Mouse (Mus musculus) ES-E14 (cell line): Measurements from ENCODE around the gene 0610030E20Rik. TPM values are rescaled to one million over a fixed set of nuclear protein-coding genes. Genes with fewer than 3 reads are reported as not detected.

ENCODE experiments used
- DNase-seq: peaks from one replicate; pipeline ENCODE4 v3.0.0-alpha.2; 2013; ENCODE audit warnings: low read depth, low spot score
- H3K27ac ChIP-seq: 2 replicates; pipeline ENCODE4 v1.5.1; 2012; ENCODE audit warnings: low read depth, mild to moderate bottlenecking, low read length, moderate library complexity, mixed read lengths; ENCODE audit not compliant: poor library complexity, insufficient read depth, severe bottlenecking
- H3K36me3 ChIP-seq: 2 replicates; pipeline ENCODE4 v1.6.1; 2012; ENCODE audit warnings: mild to moderate bottlenecking, low read length, moderate library complexity, mixed read lengths; ENCODE audit not compliant: control insufficient read depth, poor library complexity, insufficient read depth, severe bottlenecking
- H3K4me1 ChIP-seq, 2 experiments: fragments of 150-350 bp in 1 of 2; sonication (generic) in 1 of 2; 2 replicates each; pipeline ENCODE4 v1.6.1; 2012; ENCODE audit warnings: low read length in 2 of 2, mild to moderate bottlenecking in 1 of 2, mixed read lengths in 1 of 2; ENCODE audit not compliant: control insufficient read depth in 2 of 2, insufficient read depth in 2 of 2, poor library complexity in 1 of 2
- H3K4me3 ChIP-seq, 2 experiments: fragments of 150-350 bp in 1 of 2; sonication (generic) in 1 of 2; 2 replicates each; pipeline ENCODE4 v1.5.1; 2012; ENCODE audit warnings: low read length in 2 of 2, low read depth in 1 of 2, mild to moderate bottlenecking in 1 of 2, mixed read lengths in 1 of 2; ENCODE audit not compliant: insufficient read depth in 1 of 2, poor library complexity in 1 of 2, severe bottlenecking in 1 of 2
- H3K9ac ChIP-seq: 2 replicates; pipeline ENCODE4 v1.6.1; 2012; ENCODE audit warnings: low read depth, mild to moderate bottlenecking, low read length, mixed read lengths; ENCODE audit not compliant: poor library complexity, insufficient read depth, severe bottlenecking
- H3K9me3 ChIP-seq: fragments of 150-350 bp; sonication (generic); 2 replicates; pipeline ENCODE4 v1.6.1; 2012; ENCODE audit warnings: low read depth, mild to moderate bottlenecking, low read length; ENCODE audit not compliant: control insufficient read depth, insufficient read depth
- CHD2 ChIP-seq: IDR thresholded peaks from 2 replicates; pipeline ENCODE4 v1.6.1; 2014; ENCODE audit warnings: mild to moderate bottlenecking, low read depth, low read length, inconsistent platforms
- HCFC1 ChIP-seq: IDR thresholded peaks from 2 replicates; pipeline ENCODE4 v1.6.1; 2012; ENCODE audit warnings: low read length, inconsistent platforms, borderline replicate concordance; ENCODE audit not compliant: insufficient read depth
- MAFK ChIP-seq: IDR thresholded peaks from 2 replicates; pipeline ENCODE4 v1.6.1; 2014; ENCODE audit warnings: mild to moderate bottlenecking, low read depth, low read length, inconsistent platforms; ENCODE audit not compliant: insufficient read depth
- ZC3H11A ChIP-seq: IDR thresholded peaks from 2 replicates; pipeline ENCODE4 v1.6.1; 2012; ENCODE audit warnings: low read depth, mild to moderate bottlenecking, inconsistent platforms, low read length, borderline replicate concordance
- ZNF384 ChIP-seq: IDR thresholded peaks from 2 replicates; pipeline ENCODE4 v1.6.1; 2012; ENCODE audit warnings: low read depth, low read length, inconsistent platforms
- in situ Hi-C, 2 experiments: fragments of 600-800 bp; cut with MboI; formaldehyde crosslinking; loops; one replicate each; pipeline ENCODE4 v1.15.1; 2025; ENCODE audit warnings: low sequenced_read_pairs in 2 of 2, inconsistent platforms in 1 of 2; ENCODE audit not compliant: unreplicated experiment in 2 of 2
- total RNA-seq: library from RNA; depleted of rRNA; stranded (reverse); fragments of 300-350 nt; gene quantifications from 2 replicates; pipeline ENCODE4 v1.2.3, GENCODE M21; 2012

0610030E20Rik gene
- total RNA-seq, 1 experiment: 7.7 TPM

DNA sequence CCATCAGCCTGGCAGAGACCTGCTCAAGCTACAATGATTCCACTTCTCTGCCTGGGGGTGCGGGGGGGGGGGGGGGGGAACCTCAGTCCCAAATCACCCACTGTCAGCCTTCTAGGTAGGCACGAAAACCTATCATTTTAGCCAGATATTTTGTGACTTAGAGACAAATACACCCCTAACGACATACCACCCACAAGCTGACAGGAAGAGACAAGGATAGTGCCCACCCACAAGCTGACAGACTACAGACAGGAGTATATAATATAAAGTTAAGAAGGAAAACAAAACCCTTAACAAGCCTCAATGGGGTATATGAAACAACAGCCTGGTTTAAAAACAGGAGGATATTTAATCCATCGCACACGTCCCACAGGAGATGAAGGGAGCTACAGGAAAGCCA is 28.7 kb upstream of the 0610030E20Rik start:
- peaks cover 23% of the 10 kb centered on the region for H3K36me3 ChIP-seq
- TF ChIP-seq HCFC1: no peak
- no peak overlapping the region for H3K4me3 ChIP-seq
- in situ Hi-C loops: no loop called here
- DNase-seq: no peak
- no peak overlapping the region for H3K9ac ChIP-seq
- no peaks in the 10 kb centered on the region for H3K9me3 ChIP-seq
- H3K27ac ChIP-seq: no peak overlapping the region
- H3K4me1 ChIP-seq: no peaks in the 10 kb centered on the region

GRCm38 (mm10) chr6:72319019-72319418 is 28.1 kb upstream of the 0610030E20Rik start:
- in situ Hi-C loops: no loop called here
- DNase-seq: peak; percentile 29
- H3K36me3 ChIP-seq: peaks cover 25% of the 10 kb centered on the region

GRCm38 (mm10) chr6:72322936-72323335 is 24.2 kb upstream of the 0610030E20Rik start:
- Histone ChIP-seq H3K4me1 (no peaks in the 10 kb centered on the region), H3K27ac (no peak overlapping the region), H3K9ac (no peak overlapping the region), H3K4me3 (no peak overlapping the region), H3K9me3 (no peaks in the 10 kb centered on the region), H3K36me3 (peaks cover 21% of the 10 kb centered on the region)
- TF ChIP-seq ZC3H11A (no peak), CHD2 (no peak), MAFK (no peak), ZNF384 (no peak), HCFC1 (no peak)
- DNase-seq: no peak
- in situ Hi-C loops: no loop called here

More at GRCm38 (mm10) chr6:72319019-72319418, 28.1 kb upstream of the 0610030E20Rik start:
- Histone ChIP-seq H3K4me1 (no peaks in the 10 kb centered on the region), H3K27ac (no peak overlapping the region), H3K9ac (no peak overlapping the region), H3K4me3 (no peak overlapping the region), H3K9me3 (no peaks in the 10 kb centered on the region)
- no peak for TF ChIP-seq HCFC1
- no peak for TF ChIP-seq ZNF384
- no peak for TF ChIP-seq MAFK
- TF ChIP-seq CHD2: no peak
- TF ChIP-seq ZC3H11A: 0 out of 2 replicates have a peak, but pooled peaks have one; percentile 9

GRCm38 (mm10) chr6:72323786-72324508 is 23.2 kb upstream of the 0610030E20Rik start:
- Histone ChIP-seq H3K36me3 (peaks cover 25% of the 10 kb centered on the region), H3K4me3 (no peak overlapping the region), H3K4me1 (no peaks in the 10 kb centered on the region), H3K9ac (no peak overlapping the region), H3K9me3 (no peaks in the 10 kb centered on the region), H3K27ac (no peak overlapping the region)
- no peak for DNase-seq
- TF ChIP-seq HCFC1: no peak
- no peak for TF ChIP-seq ZNF384
- no peak for TF ChIP-seq CHD2
- no peak for TF ChIP-seq ZC3H11A
- no peak for TF ChIP-seq MAFK
- in situ Hi-C loops: no loop called here
